Mouse (Mus musculus) heart, embryonic 16.5 days (tissue): Measurements from ENCODE around the gene Tmem150b. TPM values are rescaled to one million over a fixed set of nuclear protein-coding genes. Genes with fewer than 3 reads are reported as not detected.

Source experiments
- ATAC-seq: fragments of 200-750 bp; cut with Nextera tagmentation; replicated peaks from 2 replicates; pipeline ENCODE4 v1.8.0; 2017; ENCODE audit warnings: moderate number of reproducible peaks; ENCODE audit not compliant: insufficient read depth, low FRiP score; ENCODE audit errors: extremely low read depth
- H3K27ac ChIP-seq: fragments of 300-500 bp; sonication (generic); 2 replicates; pipeline ENCODE4 v1.5.1; 2014; ENCODE audit warnings: mild to moderate bottlenecking, low read length, control low read depth, moderate library complexity
- H3K27me3 ChIP-seq: fragments of 300-500 bp; sonication (generic); 2 replicates; pipeline ENCODE4 v1.6.1; 2014; ENCODE audit warnings: low read length, mixed read lengths; ENCODE audit not compliant: control insufficient read depth, insufficient read depth
- H3K36me3 ChIP-seq: fragments of 300-500 bp; sonication (generic); 2 replicates; pipeline ENCODE4 v1.6.1; 2014; ENCODE audit not compliant: control insufficient read depth, insufficient read depth
- H3K4me1 ChIP-seq: fragments of 300-500 bp; sonication (generic); 2 replicates; pipeline ENCODE4 v1.6.1; 2014; ENCODE audit warnings: low read length, mixed read lengths; ENCODE audit not compliant: control insufficient read depth, insufficient read depth
- H3K4me2 ChIP-seq: fragments of 300-500 bp; sonication (generic); 2 replicates; pipeline ENCODE4 v1.6.1; 2014; ENCODE audit warnings: low read depth, mild to moderate bottlenecking, control low read depth, low read length
- H3K4me3 ChIP-seq: fragments of 300-500 bp; sonication (generic); 2 replicates; pipeline ENCODE4 v1.5.1; 2014; ENCODE audit warnings: mild to moderate bottlenecking, control low read depth, low read length
- H3K9ac ChIP-seq: fragments of 300-500 bp; sonication (generic); 2 replicates; pipeline ENCODE4 v1.6.1; 2014; ENCODE audit warnings: low read length, control low read depth
- H3K9me3 ChIP-seq: fragments of 300-500 bp; sonication (generic); replicated peaks from 2 replicates; pipeline ENCODE4 v1.6.1; 2016; ENCODE audit warnings: low read length; ENCODE audit not compliant: control insufficient read depth
- WGBS: fragments of 180-500 bp; shearing (Covaris S2); extraction: QIAGEN DNeasy Blood & Tissue Kit; methylation state at CpG from one replicate; pipeline ENCODE4 v1.1.7; 2014; 5-methylcytosine and 5-hydroxymethylcytosine counted together
- polyA plus RNA-seq: library from polyadenylated mRNA; unstranded; fragments of >200 nt; fragmentation: Nextera tagmentation; extraction: Ambion mirVana; gene quantifications from 2 replicates; pipeline ENCODE4 v1.2.1, GENCODE M21; 2015

The Tmem150b gene
- polyA plus RNA-seq, 1 experiment from 2014 or later, result 0.33 TPM

DNA sequence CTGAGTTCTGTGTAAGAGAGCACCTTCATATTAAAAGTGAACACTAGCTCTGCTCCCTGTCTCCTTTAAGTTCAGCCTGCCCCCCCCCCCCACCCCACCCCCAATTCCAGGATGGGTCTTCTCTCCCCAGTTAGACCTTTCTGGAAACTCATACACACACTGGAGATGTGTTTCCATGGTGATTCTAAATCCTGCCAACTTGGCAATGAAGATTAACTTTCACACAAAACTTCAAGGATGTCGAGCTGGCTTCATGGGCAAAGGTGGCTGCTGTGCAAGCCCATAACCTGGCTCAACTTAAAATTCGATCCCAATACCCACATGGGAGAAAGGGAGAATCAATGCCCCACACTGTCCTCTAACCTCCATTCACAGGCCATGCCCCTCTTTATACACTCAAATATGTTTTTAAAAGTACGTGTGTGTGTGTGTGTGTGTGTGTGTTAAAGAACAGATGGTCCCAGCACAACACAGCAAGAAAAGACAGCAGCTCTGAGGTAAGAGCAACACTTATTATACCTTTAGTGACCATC, 65.1 kb downstream of the Tmem150b start:
- H3K36me3 ChIP-seq, result peaks cover 8% of the 10 kb centered on the region; the same call in 1 of the 2 replicates
- peak overlapping the region; percentile 92 for H3K27ac ChIP-seq
- peak overlapping the region; percentile 99 for H3K9ac ChIP-seq
- no peak for ATAC-seq
- no peaks in the 10 kb centered on the region for H3K27me3 ChIP-seq
- H3K4me2 ChIP-seq, result peak overlapping the region; percentile 73
- peak overlapping the region; percentile 95 for H3K4me3 ChIP-seq
- peaks cover 35% of the 10 kb centered on the region for H3K4me1 ChIP-seq
- H3K9me3 ChIP-seq, result no peaks in the 10 kb centered on the region
- WGBS, result 57% methylated on average over 3 of the region's 3 CpGs

DNA sequence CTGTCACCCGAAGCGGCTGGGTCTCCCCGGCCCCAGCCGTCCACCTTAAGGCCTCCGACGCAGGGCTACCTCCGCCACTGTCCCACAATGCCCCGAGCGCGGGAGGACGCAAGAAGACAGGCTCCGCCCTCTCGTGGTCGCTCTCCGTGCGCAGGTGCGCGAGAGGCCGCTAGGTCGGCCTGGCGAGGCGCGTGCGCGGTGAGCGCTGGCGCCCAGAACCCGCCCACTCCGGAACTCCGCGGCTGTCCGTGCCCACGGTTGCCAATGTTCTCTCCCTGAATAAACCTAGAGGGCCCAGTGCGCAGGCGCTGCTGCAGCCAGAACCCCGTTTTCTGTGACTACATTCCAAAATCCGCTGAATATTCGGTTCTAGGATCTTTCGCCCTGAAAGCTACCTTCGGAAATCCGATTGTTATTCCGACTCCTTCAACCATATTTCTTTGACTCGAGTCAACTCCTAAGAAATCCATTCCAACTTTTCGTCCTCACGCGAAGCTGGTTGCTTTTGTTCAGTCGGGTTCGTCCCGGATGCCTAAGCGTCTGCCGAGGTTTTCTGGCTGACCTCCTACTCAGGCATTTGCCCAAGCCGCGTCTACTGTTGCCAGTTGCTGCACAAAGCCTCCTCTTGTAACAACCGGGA, 66.0 kb downstream of the Tmem150b start, which contains the start of gene Ppp6r1:
Ppp6r1 (minus strand) TSS at position 108 of the 640 bp plus-strand sequence.
- no peaks in the 10 kb centered on the region for H3K27me3 ChIP-seq
- peak within 1 kb of the TSS; percentile 99 for H3K9ac ChIP-seq
- H3K9me3 ChIP-seq, result no peaks in the 10 kb centered on the region
- peak within 1 kb of the TSS; percentile 80 for H3K4me2 ChIP-seq
- H3K36me3 ChIP-seq, result 0 out of 2 replicates have a peak, but pooled peaks cover 5% of the 10 kb centered on the region
- under 1% methylated on average over 54 of the region's 54 CpGs for WGBS
- peak; percentile 97 for ATAC-seq
- H3K4me1 ChIP-seq, result peaks cover 43% of the 10 kb centered on the region
- H3K4me3 ChIP-seq, result peak within 1 kb of the TSS; percentile 95
- peak within 1 kb of the TSS; percentile 92 for H3K27ac ChIP-seq

DNA sequence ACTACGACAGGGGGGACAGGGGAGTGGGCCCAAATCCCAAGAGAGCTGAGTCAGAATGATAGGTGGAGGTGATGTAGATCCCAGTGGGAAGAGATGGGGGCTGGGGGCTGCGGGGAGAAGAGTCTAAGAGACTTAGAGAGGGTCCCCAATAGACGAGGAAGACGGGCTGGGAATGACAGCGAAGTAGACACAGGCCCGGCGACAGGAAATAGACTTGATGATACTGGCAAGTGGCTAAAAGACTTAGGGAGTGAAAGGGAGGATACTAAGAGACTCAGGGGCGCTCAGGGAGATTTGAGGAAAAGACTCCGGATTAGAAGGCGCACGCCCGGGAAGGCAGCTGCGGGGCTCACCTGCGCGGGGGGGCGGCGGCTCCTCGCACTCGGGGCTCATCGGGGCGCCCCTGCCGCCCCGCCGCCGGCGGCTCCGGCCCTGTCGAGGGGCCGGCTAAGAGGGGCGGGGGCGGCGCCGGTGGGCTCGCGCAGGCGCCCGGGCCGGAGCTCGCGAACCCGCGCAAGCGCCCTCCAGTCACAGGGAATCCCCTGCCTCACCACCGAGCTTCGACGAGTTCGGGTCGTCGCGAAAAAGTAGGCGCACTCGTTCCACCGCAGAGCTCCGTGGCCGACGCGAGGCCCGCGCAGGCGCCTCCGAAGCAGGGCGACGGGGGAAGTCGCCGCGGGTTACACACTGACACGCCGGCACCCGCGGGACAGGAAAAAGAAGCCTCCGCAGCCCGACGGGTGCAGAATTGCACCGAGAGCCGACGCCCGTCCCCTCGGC, 66.7 kb downstream of the Tmem150b start:
- peaks cover 49% of the 10 kb centered on the region for H3K4me1 ChIP-seq
- peak overlapping the region; percentile 99 for H3K9ac ChIP-seq
- peak; percentile 37 for ATAC-seq
- H3K9me3 ChIP-seq, result no peaks in the 10 kb centered on the region
- H3K4me3 ChIP-seq, result peak overlapping the region; percentile 95
- no peaks in the 10 kb centered on the region for H3K27me3 ChIP-seq
- peak overlapping the region; percentile 92 for H3K27ac ChIP-seq
- H3K4me2 ChIP-seq, result peak overlapping the region; percentile 80
- 0 out of 2 replicates have a peak, but pooled peaks cover 5% of the 10 kb centered on the region for H3K36me3 ChIP-seq
- under 1% methylated on average over 69 of the region's 78 CpGs for WGBS

DNA sequence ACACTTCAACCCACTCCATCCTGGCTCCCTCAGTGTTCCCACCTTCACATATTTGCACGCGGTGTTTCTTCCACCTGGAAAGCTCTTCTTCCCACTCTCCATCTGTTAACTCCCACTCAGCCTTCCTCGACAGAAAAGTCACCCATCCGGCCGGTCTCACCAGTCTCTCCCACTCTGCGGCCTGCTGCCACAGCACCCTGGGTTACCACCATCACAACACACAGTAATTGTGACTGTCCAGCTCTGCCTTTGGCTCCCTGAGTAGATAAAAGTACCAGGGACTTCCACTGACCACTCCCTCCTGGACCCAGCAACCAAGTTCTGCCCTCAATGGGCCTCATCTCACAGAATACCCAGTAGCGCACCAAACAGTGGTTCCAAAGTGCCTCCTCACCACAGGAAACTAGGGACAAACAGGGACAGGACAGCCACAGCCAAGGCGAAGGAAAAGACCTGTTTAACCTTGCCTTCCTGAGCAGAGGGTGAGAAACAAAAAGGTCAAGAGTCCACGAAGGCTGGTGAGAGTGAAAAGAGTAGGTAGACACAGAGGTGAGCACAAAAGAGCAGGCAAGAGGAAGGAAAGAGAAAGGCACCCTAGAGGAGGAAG, 67.4 kb downstream of the Tmem150b start:
- Histone ChIP-seq H3K4me1 (peaks cover 55% of the 10 kb centered on the region), H3K27me3 (no peaks in the 10 kb centered on the region), H3K36me3 (peaks cover 8% of the 10 kb centered on the region; the same call in 1 of the 2 replicates), H3K9me3 (no peaks in the 10 kb centered on the region), H3K27ac (peak overlapping the region; percentile 92), H3K4me3 (peak overlapping the region; percentile 95), H3K9ac (peak overlapping the region; percentile 99), H3K4me2 (peak overlapping the region; percentile 80)
- 24% methylated on average over 9 of the region's 9 CpGs for WGBS
- ATAC-seq, result no peak

Other genes starting within 250 kb of the Tmem150b start
- gene Ppp1r12c, start 223.6 kb downstream of the Tmem150b start, polyA plus RNA-seq, result 28.6 and 39.8 TPM in 2 replicates
- gene Tnnt1, start 208.9 kb downstream of the Tmem150b start, polyA plus RNA-seq, result 170 and 190 TPM in 2 replicates
- 3,783 and 3,984 TPM in 2 replicates for gene Tnni3, start 201.0 kb downstream of the Tmem150b start, polyA plus RNA-seq
- gene Dnaaf3, start 192.8 kb downstream of the Tmem150b start, polyA plus RNA-seq, result 1.1 and 1.3 TPM in 2 replicates
- 1.9 and 3.4 TPM in 2 replicates for gene Syt5, start 177.7 kb downstream of the Tmem150b start, polyA plus RNA-seq
- gene Ptprh, start 121.2 kb downstream of the Tmem150b start, polyA plus RNA-seq, result 0.17 TPM in 1 of 2 replicates, not detected in the other
- 1.0 and 1.5 TPM in 2 replicates for gene Tmem86b, start 93.8 kb downstream of the Tmem150b start, polyA plus RNA-seq
- gene Ppp6r1, start 66.2 kb downstream of the Tmem150b start, polyA plus RNA-seq, result 4.9 and 5.8 TPM in 2 replicates
- 76.6 and 82.0 TPM in 2 replicates for gene Hspbp1, start 40.2 kb downstream of the Tmem150b start, polyA plus RNA-seq
- gene Brsk1, start 34.6 kb downstream of the Tmem150b start, polyA plus RNA-seq, result 0.49 and 1.1 TPM in 2 replicates
- 53.6 and 59.0 TPM in 2 replicates for gene Kmt5c, start 14.9 kb upstream of the Tmem150b start, polyA plus RNA-seq
- 24.1 and 32.0 TPM in 2 replicates for gene Cox6b2, start 27.8 kb upstream of the Tmem150b start, polyA plus RNA-seq
- gene Fam71e2, start 46.1 kb upstream of the Tmem150b start, polyA plus RNA-seq, result not detected in 2 replicates
- 0.11 and 0.20 TPM in 2 replicates for gene Il11, start 57.6 kb upstream of the Tmem150b start, polyA plus RNA-seq
- not detected in 2 replicates for gene Tmem190, start 57.7 kb upstream of the Tmem150b start, polyA plus RNA-seq
- gene Tmem238, start 64.4 kb upstream of the Tmem150b start, polyA plus RNA-seq, result 5.8 and 6.7 TPM in 2 replicates
- 191 and 205 TPM in 2 replicates for gene Rpl28, start 67.6 kb upstream of the Tmem150b start, polyA plus RNA-seq
- gene Ube2s, start 87.3 kb upstream of the Tmem150b start, polyA plus RNA-seq, result 338 and 342 TPM in 2 replicates
- 0.05 and 0.07 TPM in 2 replicates for gene Shisa7, start 119.4 kb upstream of the Tmem150b start, polyA plus RNA-seq
- 5.6 and 6.3 TPM in 2 replicates for gene Isoc2b, start 145.0 kb upstream of the Tmem150b start, polyA plus RNA-seq
- 2.0 and 2.1 TPM in 2 replicates for gene Isoc2a, start 151.9 kb upstream of the Tmem150b start, polyA plus RNA-seq
- 0.11 TPM in 1 of 2 replicates, not detected in the other for gene Gm36210, start 181.3 kb upstream of the Tmem150b start, polyA plus RNA-seq
- gene Zfp628, start 190.0 kb upstream of the Tmem150b start, polyA plus RNA-seq, result 2.2 and 2.5 TPM in 2 replicates
- 3.9 and 4.6 TPM in 2 replicates for gene Nat14, start 196.8 kb upstream of the Tmem150b start, polyA plus RNA-seq
- 2.6 and 2.7 TPM in 2 replicates for gene Ssc5d, start 200.5 kb upstream of the Tmem150b start, polyA plus RNA-seq
- 5.9 and 10.4 TPM in 2 replicates for gene Sbk2, start 239.2 kb upstream of the Tmem150b start, polyA plus RNA-seq
- 0.72 and 0.84 TPM in 2 replicates for gene Sbk3, start 245.9 kb upstream of the Tmem150b start, polyA plus RNA-seq